Mouse (Mus musculus): Measurements from ENCODE around the gene Banf2.
A peak's percentile ranks its signal among the peaks of the same experiment; 100 is the strongest.

- TF ChIP-seq CTCF (IDR thresholded peaks at IDR 0.05; ENCODE audit: insufficient read depth, low read length) = peak; percentile 10; the same call in 1 of the 2 replicates
- no peak for TF ChIP-seq POLR2A (IDR thresholded peaks at IDR 0.05; ENCODE audit: borderline replicate concordance, extremely low read depth, low read depth, low read length)
Measured at GRCm38 (mm10) chr2:144005166-144005955, 27.5 kb upstream of the Banf2 start.
